Mouse (Mus musculus) embryonic facial prominence, embryonic 10.5 days (tissue): ENCODE results near the gene Acsl6. TPM values are rescaled to one million over a fixed set of nuclear protein-coding genes. Genes with fewer than 3 reads are reported as not detected.
"Not testable (repeated sequence)": the region's sequence is repeated elsewhere in the genome, so short reads cannot be mapped to it uniquely, and the experiment has no call there.

Source experiments
- DNase-seq: peaks from one replicate; pipeline ENCODE4 v3.0.0-alpha.2; 2017; ENCODE audit warnings: low spot score
- H3K27ac ChIP-seq: fragments of 300-500 bp; sonication (generic); replicated peaks from 2 replicates; pipeline ENCODE4 v1.5.1; 2016; ENCODE audit warnings: mild to moderate bottlenecking
- H3K27me3 ChIP-seq: fragments of 300-500 bp; sonication (generic); replicated peaks from 2 replicates; pipeline ENCODE4 v1.6.1; 2016; ENCODE audit warnings: low read depth, mild to moderate bottlenecking; ENCODE audit not compliant: poor library complexity, severe bottlenecking
- H3K36me3 ChIP-seq: fragments of 300-500 bp; sonication (generic); replicated peaks from 2 replicates; pipeline ENCODE4 v1.6.1; 2016; ENCODE audit warnings: mild to moderate bottlenecking, moderate library complexity
- H3K4me1 ChIP-seq: fragments of 300-500 bp; sonication (generic); 2 replicates; pipeline ENCODE4 v1.6.1; 2016
- H3K4me3 ChIP-seq: fragments of 300-500 bp; sonication (generic); 2 replicates; pipeline ENCODE4 v1.5.1; 2016; ENCODE audit warnings: mild to moderate bottlenecking, moderate library complexity
- H3K9me3 ChIP-seq: fragments of 300-500 bp; sonication (generic); 2 replicates; pipeline ENCODE4 v1.6.1; 2016; ENCODE audit warnings: mild to moderate bottlenecking
- WGBS: fragments of 180-500 bp; shearing (Covaris S2); methylation state at CpG from one replicate; pipeline ENCODE4 v1.1.7; 2016; 5-methylcytosine and 5-hydroxymethylcytosine counted together
- polyA plus RNA-seq: library from polyadenylated mRNA; unstranded; fragments of >200 nt; fragmentation: Nextera tagmentation; extraction: Ambion mirVana; gene quantifications from 2 replicates; pipeline ENCODE4 v1.2.1, GENCODE M21; 2016

Acsl6 gene
- polyA plus RNA-seq, 1 experiment from 2014 or later = 4.0 TPM

DNA sequence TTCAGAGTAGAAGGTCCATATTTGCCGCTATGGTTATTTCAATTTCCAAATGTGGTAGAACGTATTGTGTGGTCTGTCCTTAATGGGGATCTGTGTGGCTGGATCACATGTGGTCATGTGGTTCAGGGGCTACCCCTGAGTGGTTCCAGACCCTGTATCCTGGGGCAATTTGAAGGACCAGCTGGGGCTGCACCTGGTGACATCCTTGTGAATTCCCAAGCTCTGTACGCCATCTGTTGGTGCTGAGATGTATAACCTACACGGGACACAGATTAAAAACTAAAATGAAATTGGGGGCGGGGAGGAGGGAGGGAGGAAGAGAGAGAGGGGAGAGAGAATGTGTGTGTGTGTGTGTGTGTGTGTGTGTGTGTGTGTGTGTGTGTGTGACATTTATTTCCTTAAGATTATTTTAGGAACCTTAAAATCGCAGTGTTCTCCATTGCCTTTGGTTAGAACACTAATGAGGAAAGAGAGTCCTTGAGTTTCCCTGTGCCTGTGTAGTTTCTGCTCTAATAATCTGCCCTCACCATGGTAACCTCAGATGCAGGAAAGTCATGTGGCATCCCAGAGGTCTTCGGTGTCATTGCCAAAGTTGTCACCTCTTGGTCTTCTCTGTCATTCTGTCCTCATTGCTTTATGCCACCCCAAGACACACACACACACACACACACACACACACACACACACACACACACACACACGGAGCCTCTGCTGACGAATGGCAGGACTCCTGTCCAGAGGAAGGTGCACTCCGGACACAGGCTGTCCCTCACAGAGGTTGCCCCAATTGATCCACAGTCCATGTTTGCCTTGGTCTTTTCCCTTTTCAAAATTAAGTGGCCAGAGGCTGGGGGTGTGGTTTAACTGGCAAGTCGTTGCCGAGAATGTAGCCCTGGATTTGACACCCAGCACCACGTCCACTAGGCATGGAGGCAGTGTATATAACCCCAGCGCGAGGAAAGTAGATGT is 51.3 kb downstream of the Acsl6 start:
- peaks cover 2% of the 10 kb centered on the region; the same call in 1 of the 2 replicates for H3K9me3 ChIP-seq
- H3K27ac ChIP-seq = no peak overlapping the region
- peaks cover 25% of the 10 kb centered on the region for H3K4me1 ChIP-seq
- 49% methylated on average over 15 of the region's 15 CpGs for WGBS
- H3K4me3 ChIP-seq = no peak overlapping the region
- 0 out of 2 replicates have a peak, but pooled peaks cover 5% of the 10 kb centered on the region for H3K27me3 ChIP-seq
- no peaks in the 10 kb centered on the region for H3K36me3 ChIP-seq
- peak; percentile 81 for DNase-seq

DNA sequence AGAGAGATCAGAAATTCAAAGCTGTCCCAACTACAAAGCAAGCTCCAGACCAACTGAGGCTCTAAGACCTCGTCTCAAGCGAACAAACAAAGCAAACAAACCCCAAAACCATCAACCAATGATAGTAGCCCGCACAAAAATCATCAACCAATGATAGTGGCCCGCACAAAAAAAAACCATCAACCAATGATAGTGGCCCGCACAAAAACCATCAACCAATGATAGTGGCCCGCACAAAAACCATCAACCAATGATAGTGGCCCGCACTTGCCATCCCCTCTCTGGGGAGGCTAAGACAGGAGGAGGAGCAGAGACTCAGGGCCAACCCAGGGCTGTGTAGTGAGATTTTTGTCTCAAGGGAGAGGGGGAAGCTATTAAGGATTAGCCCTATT is 52.0 kb downstream of the Acsl6 start:
- Histone ChIP-seq H3K27ac (no peak overlapping the region), H3K36me3 (no peaks in the 10 kb centered on the region), H3K27me3 (0 out of 2 replicates have a peak, but pooled peaks cover 5% of the 10 kb centered on the region), H3K4me3 (no peak overlapping the region), H3K9me3 (peaks cover 2% of the 10 kb centered on the region; the same call in 1 of the 2 replicates), H3K4me1 (peaks cover 25% of the 10 kb centered on the region)
- DNase-seq = no peak
- WGBS = 65% methylated on average over 7 of the region's 7 CpGs

DNA sequence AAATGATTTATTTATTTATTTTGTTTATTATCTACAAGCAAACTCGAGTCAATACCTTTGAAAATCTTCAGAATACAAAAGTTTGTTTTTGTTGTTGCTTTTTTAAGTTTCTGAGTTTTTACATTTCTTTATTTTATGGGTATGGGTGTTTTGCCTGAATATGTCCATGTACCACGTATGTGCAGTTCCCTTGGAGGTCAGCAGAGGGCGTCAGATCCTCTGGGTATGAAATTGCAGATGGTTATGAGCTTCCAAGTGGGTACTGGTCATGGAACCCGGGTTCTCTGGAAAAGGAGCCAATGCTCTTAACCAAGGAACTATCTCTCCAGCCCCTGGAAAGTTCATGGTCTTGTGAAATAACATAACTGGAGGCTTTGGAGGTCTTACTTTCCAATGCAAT is 53.1 kb downstream of the Acsl6 start:
- Histone ChIP-seq H3K36me3 (no peaks in the 10 kb centered on the region), H3K27me3 (0 out of 2 replicates have a peak, but pooled peaks cover 5% of the 10 kb centered on the region), H3K9me3 (peaks cover 2% of the 10 kb centered on the region; the same call in 1 of the 2 replicates), H3K4me3 (no peak overlapping the region), H3K27ac (no peak overlapping the region), H3K4me1 (peaks cover 25% of the 10 kb centered on the region)
- no peak for DNase-seq
- WGBS = 62% methylated on average over 4 of the region's 4 CpGs

DNA sequence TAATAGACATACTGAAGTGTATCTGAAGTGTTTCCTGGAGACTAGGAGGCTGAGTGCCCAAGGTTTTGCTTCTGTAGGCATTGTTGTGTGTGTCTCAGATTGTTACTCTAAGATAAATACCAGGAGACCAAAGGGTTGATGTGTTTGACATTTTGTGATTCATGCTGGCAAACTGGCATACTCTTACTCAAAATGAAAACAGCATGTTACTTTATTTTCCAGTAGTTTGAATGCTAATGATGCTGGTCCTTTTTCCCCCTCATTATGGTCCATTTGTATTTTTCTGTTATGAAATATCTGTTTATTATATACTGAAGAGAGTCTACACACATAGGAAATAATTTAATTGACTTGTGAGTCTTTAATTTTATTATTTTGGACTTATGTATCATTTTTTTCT is 69.0 kb downstream of the Acsl6 start:
- no peak for DNase-seq
- Histone ChIP-seq H3K4me3 (no peak overlapping the region), H3K4me1 (no peaks in the 10 kb centered on the region), H3K27ac (no peak overlapping the region), H3K27me3 (no peaks in the 10 kb centered on the region), H3K36me3 (no peaks in the 10 kb centered on the region), H3K9me3 (no peaks in the 10 kb centered on the region)

DNA sequence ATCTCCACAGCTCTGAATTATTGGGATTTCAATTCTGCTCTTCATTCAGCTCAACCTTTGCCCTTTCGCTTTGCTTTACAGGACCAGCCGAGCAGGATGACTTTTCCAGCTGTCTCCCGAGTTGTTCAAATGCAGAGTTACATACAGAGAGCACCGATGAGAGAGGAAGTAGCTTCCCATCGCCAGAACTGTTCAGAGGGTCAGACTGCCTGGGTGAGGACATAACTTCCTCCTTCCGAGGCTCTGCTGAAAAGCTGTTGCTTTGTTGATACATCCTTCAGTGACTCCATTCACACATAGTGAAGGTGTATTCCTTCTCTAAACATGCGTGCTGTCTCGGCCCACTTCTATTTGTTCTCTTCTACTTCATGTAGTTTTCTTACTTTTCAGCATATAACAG is 86.8 kb downstream of the Acsl6 start:
- WGBS = 79% methylated on average over 8 of the region's 8 CpGs
- no peaks in the 10 kb centered on the region for H3K4me1 ChIP-seq
- no peaks in the 10 kb centered on the region for H3K36me3 ChIP-seq
- no peak overlapping the region for H3K27ac ChIP-seq
- no peaks in the 10 kb centered on the region for H3K27me3 ChIP-seq
- H3K9me3 ChIP-seq = no peaks in the 10 kb centered on the region
- DNase-seq = no peak
- no peak overlapping the region for H3K4me3 ChIP-seq

DNA sequence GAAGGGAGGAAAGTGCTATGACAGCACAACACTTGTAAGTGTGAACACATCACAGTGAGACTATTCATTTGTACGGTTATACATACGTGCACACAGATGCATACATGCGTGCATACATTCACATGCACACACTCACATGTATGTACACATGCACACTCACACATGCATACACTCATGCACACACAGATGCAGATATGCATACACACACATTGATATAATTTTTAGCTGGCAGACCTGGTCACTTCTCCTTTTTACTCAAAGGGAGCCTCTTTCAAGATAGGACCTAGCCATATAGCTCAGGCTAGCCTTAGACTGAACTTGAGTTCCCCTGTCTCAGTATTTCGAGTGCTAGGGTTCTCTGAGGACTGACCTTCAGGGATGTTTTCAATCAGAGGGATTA is 87.7 kb downstream of the Acsl6 start:
- H3K4me3 ChIP-seq = no peak overlapping the region
- WGBS = 90% methylated on average over 4 of the region's 4 CpGs
- no peak overlapping the region for H3K27ac ChIP-seq
- H3K4me1 ChIP-seq = no peaks in the 10 kb centered on the region
- no peaks in the 10 kb centered on the region for H3K9me3 ChIP-seq
- no peaks in the 10 kb centered on the region for H3K36me3 ChIP-seq
- no peak for DNase-seq
- no peaks in the 10 kb centered on the region for H3K27me3 ChIP-seq

DNA sequence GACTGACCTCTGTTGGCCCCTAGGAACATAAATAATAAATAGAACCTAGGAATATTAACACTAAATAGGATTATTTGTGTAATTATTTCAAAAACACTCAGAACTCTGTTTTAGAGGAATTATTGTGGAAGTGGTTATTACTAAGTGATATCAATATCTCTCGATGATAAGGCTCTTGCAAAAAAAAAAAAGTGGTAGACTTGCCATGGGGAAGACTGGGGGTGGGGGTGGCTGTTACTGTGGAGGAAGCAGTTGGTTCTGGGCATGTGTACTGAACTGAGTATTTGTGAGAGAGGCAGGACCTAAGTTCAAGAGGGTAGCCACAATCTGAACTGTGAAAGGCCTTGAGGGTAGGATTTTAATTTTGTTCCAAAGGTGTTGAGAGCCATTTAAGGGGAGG is 93.1 kb downstream of the Acsl6 start:
- no peak for DNase-seq
- H3K27ac ChIP-seq = no peak overlapping the region
- H3K27me3 ChIP-seq = no peaks in the 10 kb centered on the region
- H3K36me3 ChIP-seq = no peaks in the 10 kb centered on the region
- H3K4me1 ChIP-seq = no peaks in the 10 kb centered on the region
- no peaks in the 10 kb centered on the region for H3K9me3 ChIP-seq
- WGBS = 88% methylated on average over 1 of the region's 1 CpGs
- H3K4me3 ChIP-seq = no peak overlapping the region

DNA sequence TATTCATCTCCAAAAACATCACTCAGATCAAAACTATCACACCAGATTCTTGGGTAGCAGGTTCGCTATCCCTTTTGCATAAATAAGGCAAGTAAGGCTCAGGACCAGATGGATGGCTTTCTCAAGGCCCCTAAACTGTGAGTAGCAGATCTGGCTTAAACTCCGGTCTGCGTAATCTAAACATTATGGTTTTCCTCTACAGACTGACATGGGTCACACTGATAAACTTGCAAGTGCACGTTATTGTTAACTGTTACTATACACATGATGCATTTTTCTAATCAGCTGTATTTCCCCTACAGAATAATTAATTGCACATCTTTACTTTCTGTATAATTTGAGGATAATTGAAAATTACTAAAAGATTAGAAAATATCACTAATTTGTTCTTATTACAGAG is 94.5 kb downstream of the Acsl6 start:
- DNase-seq = no peak
- Histone ChIP-seq H3K27me3 (no peaks in the 10 kb centered on the region), H3K4me3 (no peak overlapping the region), H3K9me3 (no peaks in the 10 kb centered on the region), H3K27ac (no peak overlapping the region), H3K36me3 (no peaks in the 10 kb centered on the region), H3K4me1 (no peaks in the 10 kb centered on the region)
- 82% methylated on average over 4 of the region's 4 CpGs for WGBS

DNA sequence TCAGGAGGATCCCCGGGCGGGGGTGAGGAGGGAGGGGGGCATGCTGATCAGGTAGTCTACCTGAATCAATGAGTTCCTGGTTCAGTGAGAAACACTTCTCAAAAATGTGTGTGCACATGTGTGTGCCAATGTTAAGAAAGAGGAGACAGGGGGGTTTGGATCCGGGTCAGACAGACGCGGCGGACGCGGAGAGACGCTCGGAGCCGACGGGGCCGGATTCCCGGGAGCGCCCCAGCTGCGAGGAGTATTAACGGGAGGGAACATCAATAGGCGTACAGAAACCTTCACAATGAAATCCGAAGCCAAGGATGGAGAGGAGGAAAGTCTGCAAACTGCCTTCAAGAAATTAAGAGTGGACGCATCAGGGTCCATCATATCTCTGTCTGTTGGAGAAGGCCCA is 97.2 kb downstream of the Acsl6 start:
- 91% methylated on average over 20 of the region's 20 CpGs for WGBS
- H3K4me3 ChIP-seq = not testable (repeated sequence)

DNA sequence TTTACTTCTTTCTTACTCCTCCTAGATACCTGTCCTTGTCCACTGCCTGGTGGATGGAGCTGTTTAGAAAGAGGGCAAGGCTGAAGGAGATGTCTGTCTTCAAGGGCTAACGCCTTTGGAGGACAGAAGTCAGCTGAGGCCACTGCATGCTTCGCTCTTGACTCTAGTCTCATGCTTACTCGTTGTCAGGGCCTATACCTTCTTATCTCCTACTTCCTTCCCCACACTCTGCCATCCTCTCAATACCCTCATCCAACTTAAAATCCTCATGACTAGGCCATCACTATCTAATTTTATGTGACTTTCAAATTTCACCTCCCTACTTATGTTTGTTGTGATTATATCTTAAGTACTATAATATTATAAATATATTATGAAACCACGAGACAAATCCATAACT is 101.3 kb downstream of the Acsl6 start:
- H3K36me3 ChIP-seq = no peaks in the 10 kb centered on the region
- no peak for DNase-seq
- no peak overlapping the region for H3K4me3 ChIP-seq
- no peak overlapping the region for H3K27ac ChIP-seq
- 83% methylated on average over 4 of the region's 4 CpGs for WGBS
- no peaks in the 10 kb centered on the region for H3K9me3 ChIP-seq
- no peaks in the 10 kb centered on the region for H3K27me3 ChIP-seq
- H3K4me1 ChIP-seq = no peaks in the 10 kb centered on the region

More for the DNA sequence above, 97.2 kb downstream of the Acsl6 start:
- H3K27me3 ChIP-seq, H3K27ac ChIP-seq, H3K4me1 ChIP-seq, H3K36me3 ChIP-seq, DNase-seq, H3K9me3 ChIP-seq: not testable (repeated sequence)

DNA sequence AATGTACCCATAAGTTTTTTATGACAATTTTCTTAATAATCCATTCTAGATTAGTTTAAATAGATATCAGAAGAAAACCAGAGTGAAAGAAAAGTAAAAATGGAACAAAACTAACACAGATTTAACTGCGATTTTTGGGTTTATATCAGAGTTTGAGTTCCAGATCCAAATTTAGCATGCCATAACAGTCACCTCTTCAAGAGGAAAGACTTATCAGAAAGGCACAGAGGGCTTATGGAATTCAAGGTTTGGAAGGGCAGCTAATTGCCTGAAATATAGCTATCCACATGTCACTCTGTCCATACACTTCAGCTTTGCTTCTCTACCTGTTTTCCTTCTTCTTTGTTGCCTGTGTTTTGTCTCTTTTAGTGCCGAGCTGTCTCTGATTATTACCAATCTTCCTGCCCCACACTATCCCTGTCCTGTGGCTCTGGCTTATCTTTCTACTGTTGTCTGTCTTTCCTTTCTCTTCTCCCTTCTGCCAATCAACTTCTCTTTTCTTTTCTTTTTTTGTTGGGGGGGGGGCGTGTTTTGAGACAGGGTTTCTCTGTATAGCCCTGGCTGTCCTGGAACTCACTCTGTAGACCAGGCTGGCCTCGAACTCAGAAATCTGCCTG is 103.4 kb downstream of the Acsl6 start:
- Histone ChIP-seq H3K4me3 (no peak overlapping the region), H3K27me3 (no peaks in the 10 kb centered on the region), H3K36me3 (no peaks in the 10 kb centered on the region), H3K9me3 (no peaks in the 10 kb centered on the region), H3K4me1 (no peaks in the 10 kb centered on the region), H3K27ac (no peak overlapping the region)
- 87% methylated on average over 4 of the region's 4 CpGs for WGBS
- DNase-seq = no peak

DNA sequence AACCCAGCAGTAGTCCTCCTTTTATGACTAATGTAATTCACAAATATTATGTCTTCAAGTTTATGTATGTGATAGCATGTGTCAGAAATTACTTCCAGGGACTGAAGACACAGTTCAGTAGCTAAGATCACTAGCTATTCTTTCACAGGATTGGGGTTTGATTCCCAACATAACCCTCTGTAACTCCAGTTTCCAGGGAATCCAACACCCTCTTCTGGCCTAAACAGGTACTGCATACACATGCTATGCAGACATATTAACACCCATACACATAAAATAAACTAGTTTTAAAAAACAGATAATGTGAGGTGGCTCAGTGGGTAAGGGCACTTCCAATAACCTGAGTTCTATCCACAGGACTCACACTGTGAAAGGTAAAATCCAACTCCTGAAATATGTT is 107.0 kb downstream of the Acsl6 start:
- Histone ChIP-seq H3K4me3 (no peak overlapping the region), H3K4me1 (peaks cover 2% of the 10 kb centered on the region; the same call in 1 of the 2 replicates), H3K36me3 (no peaks in the 10 kb centered on the region), H3K27me3 (no peaks in the 10 kb centered on the region), H3K9me3 (no peaks in the 10 kb centered on the region), H3K27ac (no peak overlapping the region)
- DNase-seq = no peak

DNA sequence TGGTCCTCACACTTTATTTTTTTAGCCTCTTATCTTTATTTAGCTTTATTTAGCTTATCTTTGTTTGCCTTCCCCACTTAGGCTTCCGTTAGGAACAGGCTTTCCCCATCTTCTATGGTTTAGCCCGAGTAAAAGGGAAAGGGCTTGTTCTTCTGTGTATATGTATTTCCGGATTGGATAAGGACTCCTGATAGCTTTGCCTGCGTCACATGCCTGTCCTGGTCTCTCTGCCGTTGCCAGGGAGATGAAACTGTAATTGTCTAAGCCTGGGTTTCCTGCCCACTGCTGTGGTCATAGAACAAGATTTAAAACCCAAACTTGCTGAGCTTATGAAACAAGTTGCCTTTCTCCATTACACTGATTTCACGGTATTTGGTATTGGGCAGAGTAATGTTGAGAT is 109.4 kb downstream of the Acsl6 start:
- Histone ChIP-seq H3K4me3 (no peak overlapping the region), H3K27me3 (no peaks in the 10 kb centered on the region), H3K4me1 (peaks cover 2% of the 10 kb centered on the region; the same call in 1 of the 2 replicates), H3K36me3 (no peaks in the 10 kb centered on the region), H3K9me3 (no peaks in the 10 kb centered on the region), H3K27ac (no peak overlapping the region)
- 55% methylated on average over 6 of the region's 6 CpGs for WGBS
- DNase-seq = no peak
